Mouse (Mus musculus) heart, embryonic 11.5 days (tissue): ENCODE measurements around the gene Col6a5. TPM values are rescaled to one million over a fixed set of nuclear protein-coding genes. Genes with fewer than 3 reads are reported as not detected.

ENCODE experiments used
- ATAC-seq: fragments of 200-750 bp; cut with Nextera tagmentation; replicated peaks from 2 replicates; pipeline ENCODE4 v1.8.0; 2017; ENCODE audit warnings: moderate library complexity; ENCODE audit not compliant: insufficient number of reproducible peaks, low FRiP score, low TSS enrichment
- H3K27ac ChIP-seq: fragments of 300-500 bp; sonication (generic); 2 replicates; pipeline ENCODE4 v1.5.1; 2014; ENCODE audit warnings: mild to moderate bottlenecking, low read depth, low read length
- H3K27me3 ChIP-seq: fragments of 300-500 bp; sonication (generic); 2 replicates; pipeline ENCODE4 v1.6.1; 2014; ENCODE audit warnings: mild to moderate bottlenecking, low read length, mixed read lengths; ENCODE audit not compliant: control insufficient read depth, insufficient read depth
- H3K36me3 ChIP-seq: fragments of 300-500 bp; sonication (generic); 2 replicates; pipeline ENCODE4 v1.6.1; 2014; ENCODE audit warnings: mild to moderate bottlenecking, low read length, moderate library complexity, mixed read lengths; ENCODE audit not compliant: control insufficient read depth, insufficient read depth
- H3K4me1 ChIP-seq: fragments of 300-500 bp; sonication (generic); 2 replicates; pipeline ENCODE4 v1.6.1; 2014; ENCODE audit warnings: low read length; ENCODE audit not compliant: control insufficient read depth, insufficient read depth
- H3K4me2 ChIP-seq: fragments of 300-500 bp; sonication (generic); 2 replicates; pipeline ENCODE4 v1.6.1; 2014; ENCODE audit warnings: mild to moderate bottlenecking, moderate library complexity
- H3K4me3 ChIP-seq: fragments of 300-500 bp; sonication (generic); 2 replicates; pipeline ENCODE4 v1.5.1; 2014; ENCODE audit warnings: low read depth, low read length
- H3K9ac ChIP-seq: fragments of 300-500 bp; sonication (generic); 2 replicates; pipeline ENCODE4 v1.6.1; 2014; ENCODE audit warnings: mild to moderate bottlenecking, low read depth, low read length, moderate library complexity
- H3K9me3 ChIP-seq: fragments of 300-500 bp; sonication (generic); replicated peaks from 2 replicates; pipeline ENCODE4 v1.6.1; 2016; ENCODE audit warnings: low read length; ENCODE audit not compliant: control insufficient read depth
- WGBS: fragments of 180-500 bp; shearing (Covaris S2); extraction: QIAGEN DNeasy Blood & Tissue Kit; methylation state at CpG from one replicate; pipeline ENCODE4 v1.1.7; 2014; ENCODE audit not compliant: insufficient replicate concordance; 5-methylcytosine and 5-hydroxymethylcytosine counted together
- polyA plus RNA-seq: library from polyadenylated mRNA; unstranded; fragments of >200 nt; fragmentation: Nextera tagmentation; extraction: Ambion mirVana; gene quantifications from 2 replicates; pipeline ENCODE4 v1.2.1, GENCODE M21; 2014

Gene Col6a5
- polyA plus RNA-seq, 1 experiment from 2014 or later: not detected

- no peaks in the 10 kb centered on the region for H3K36me3 ChIP-seq
- peak within 1 kb of the TSS; percentile 54 for H3K4me2 ChIP-seq
- peak within 1 kb of the TSS; percentile 18; the same call in 1 of the 2 replicates for H3K4me3 ChIP-seq
- H3K9ac ChIP-seq: 0 out of 2 replicates have a peak within 1 kb of the TSS, but pooled peaks have one; percentile 28
- H3K4me1 ChIP-seq: no peaks in the 10 kb centered on the region
- WGBS: 15% methylated on average over 20 of the region's 20 CpGs
- H3K27me3 ChIP-seq: peaks cover 24% of the 10 kb centered on the region
- ATAC-seq: no peak; the same call in 1 of the 2 replicates
- H3K9me3 ChIP-seq: no peaks in the 10 kb centered on the region
- no peak within 1 kb of the TSS for H3K27ac ChIP-seq
Observed at GRCm38 (mm10) chr9:105827791-105828385, 132.6 kb downstream of the Col6a5 start, which contains the start of gene Col6a6. Gene Col6a6, minus strand, starts transcription at chr9:105828160.

- Histone ChIP-seq H3K4me2 (no peak overlapping the region), H3K27ac (no peak overlapping the region), H3K9me3 (no peaks in the 10 kb centered on the region), H3K27me3 (peaks cover 24% of the 10 kb centered on the region), H3K9ac (no peak overlapping the region), H3K4me3 (no peak overlapping the region), H3K4me1 (no peaks in the 10 kb centered on the region), H3K36me3 (no peaks in the 10 kb centered on the region)
- no peak for ATAC-seq
- WGBS: 72% methylated on average over 8 of the region's 8 CpGs
Observed at GRCm38 (mm10) chr9:105827076-105827647, 133.3 kb downstream of the Col6a5 start.

- Histone ChIP-seq H3K27ac (no peak overlapping the region), H3K4me2 (no peak overlapping the region), H3K9me3 (no peaks in the 10 kb centered on the region), H3K36me3 (no peaks in the 10 kb centered on the region), H3K4me1 (no peaks in the 10 kb centered on the region), H3K4me3 (no peak overlapping the region), H3K27me3 (no peaks in the 10 kb centered on the region), H3K9ac (no peak overlapping the region)
- no peak for ATAC-seq
- 86% methylated on average over 6 of the region's 6 CpGs for WGBS
Observed at GRCm38 (mm10) chr9:105820711-105821110, 139.7 kb downstream of the Col6a5 start.

- no peak overlapping the region for H3K4me3 ChIP-seq
- H3K4me1 ChIP-seq: no peaks in the 10 kb centered on the region
- H3K9me3 ChIP-seq: no peaks in the 10 kb centered on the region
- H3K9ac ChIP-seq: no peak overlapping the region
- ATAC-seq: no peak; the same call in 1 of the 2 replicates
- WGBS: 52% methylated on average over 29 of the region's 29 CpGs
- H3K27me3 ChIP-seq: no peaks in the 10 kb centered on the region
- H3K27ac ChIP-seq: no peak overlapping the region
- no peak overlapping the region for H3K4me2 ChIP-seq
- H3K36me3 ChIP-seq: no peaks in the 10 kb centered on the region
Observed at GRCm38 (mm10) chr9:105819155-105819709, 141.2 kb downstream of the Col6a5 start.

- Histone ChIP-seq H3K9me3 (no peaks in the 10 kb centered on the region), H3K4me3 (no peak overlapping the region), H3K4me1 (no peaks in the 10 kb centered on the region), H3K27ac (no peak overlapping the region), H3K9ac (no peak overlapping the region), H3K36me3 (no peaks in the 10 kb centered on the region), H3K27me3 (no peaks in the 10 kb centered on the region), H3K4me2 (no peak overlapping the region)
- 80% methylated on average over 5 of the region's 5 CpGs for WGBS
- no peak for ATAC-seq
Observed at GRCm38 (mm10) chr9:105814436-105814835, 146.0 kb downstream of the Col6a5 start.

GRCm38 (mm10) chr9:105811458-105811857 is 149.0 kb downstream of the Col6a5 start:
- Histone ChIP-seq H3K27ac (no peak overlapping the region), H3K36me3 (no peaks in the 10 kb centered on the region), H3K27me3 (no peaks in the 10 kb centered on the region), H3K4me2 (no peak overlapping the region), H3K4me3 (no peak overlapping the region), H3K4me1 (no peaks in the 10 kb centered on the region), H3K9me3 (no peaks in the 10 kb centered on the region), H3K9ac (no peak overlapping the region)
- WGBS: 80% methylated on average over 7 of the region's 7 CpGs
- no peak for ATAC-seq

- no peak for ATAC-seq
- Histone ChIP-seq H3K4me2 (no peak overlapping the region), H3K9ac (no peak overlapping the region), H3K36me3 (no peaks in the 10 kb centered on the region), H3K4me1 (no peaks in the 10 kb centered on the region), H3K9me3 (no peaks in the 10 kb centered on the region), H3K27me3 (no peaks in the 10 kb centered on the region), H3K27ac (no peak overlapping the region), H3K4me3 (no peak overlapping the region)
- WGBS: 82% methylated on average over 17 of the region's 17 CpGs
Observed at GRCm38 (mm10) chr9:105808920-105809505, 151.4 kb downstream of the Col6a5 start.
